Mouse (Mus musculus) forebrain, embryonic 14.5 days (tissue): ENCODE measurements around the gene Swap70. TPM values are rescaled to one million over a fixed set of nuclear protein-coding genes. Genes with fewer than 3 reads are reported as not detected.

ENCODE experiments used
- ATAC-seq: fragments of 200-750 bp; cut with Nextera tagmentation; 2 replicates; pipeline ENCODE4 v1.8.0; 2017; ENCODE audit warnings: mild to moderate bottlenecking, moderate library complexity
- DNase-seq: peaks from one replicate; pipeline ENCODE4 v3.0.0-alpha.2; 2015; ENCODE audit warnings: low spot score
- H3K27ac ChIP-seq: fragments of 300-500 bp; sonication (generic); 2 replicates; pipeline ENCODE4 v1.5.1; 2014; ENCODE audit warnings: low read depth, mild to moderate bottlenecking, control low read depth, low read length, moderate library complexity
- H3K27me3 ChIP-seq: fragments of 300-500 bp; sonication (generic); replicated peaks from 2 replicates; pipeline ENCODE4 v1.6.1; 2014; ENCODE audit warnings: low read length, control low read depth, mixed read lengths; ENCODE audit not compliant: control insufficient read depth, insufficient read depth
- H3K36me3 ChIP-seq: fragments of 300-500 bp; sonication (generic); 2 replicates; pipeline ENCODE4 v1.6.1; 2014; ENCODE audit warnings: low read length, control low read depth; ENCODE audit not compliant: control insufficient read depth, insufficient read depth
- H3K4me1 ChIP-seq: fragments of 300-500 bp; sonication (generic); 2 replicates; pipeline ENCODE4 v1.6.1; 2014; ENCODE audit warnings: antibody characterized with exemption, low read length, control low read depth; ENCODE audit not compliant: control insufficient read depth, insufficient read depth
- H3K4me2 ChIP-seq: fragments of 300-500 bp; sonication (generic); 2 replicates; pipeline ENCODE4 v1.6.1; 2014; ENCODE audit warnings: mild to moderate bottlenecking, control low read depth, low read length
- H3K4me3 ChIP-seq: fragments of 300-500 bp; sonication (generic); 2 replicates; pipeline ENCODE4 v1.5.1; 2014; ENCODE audit warnings: low read depth, low read length, control low read depth
- H3K9ac ChIP-seq: fragments of 300-500 bp; sonication (generic); 2 replicates; pipeline ENCODE4 v1.6.1; 2014; ENCODE audit warnings: mild to moderate bottlenecking, low read length, control low read depth, moderate library complexity
- H3K9me3 ChIP-seq: fragments of 300-500 bp; sonication (generic); replicated peaks from 2 replicates; pipeline ENCODE4 v1.6.1; 2016; ENCODE audit warnings: low read length, control low read depth, mixed read lengths; ENCODE audit not compliant: control insufficient read depth
- WGBS: fragments of 180-500 bp; shearing (Covaris S2); extraction: QIAGEN DNeasy Blood & Tissue Kit; methylation state at CpG from one replicate; pipeline ENCODE4 v1.1.7; 2014; 5-methylcytosine and 5-hydroxymethylcytosine counted together
- polyA plus RNA-seq: library from polyadenylated mRNA; unstranded; fragments of >200 nt; fragmentation: Nextera tagmentation; extraction: Ambion mirVana; gene quantifications from 2 replicates; pipeline ENCODE4 v1.2.1, GENCODE M21; 2014

The Swap70 gene
- polyA plus RNA-seq, 1 experiment from 2014 or later, result 8.6 TPM

GRCm38 (mm10) chr7:110262661-110263060, 41.1 kb downstream of the Swap70 start:
- H3K4me2 ChIP-seq, result no peak overlapping the region
- H3K27me3 ChIP-seq, result no peaks in the 10 kb centered on the region
- no peaks in the 10 kb centered on the region for H3K4me1 ChIP-seq
- 75% methylated on average over 1 of the region's 1 CpGs for WGBS
- H3K9me3 ChIP-seq, result no peaks in the 10 kb centered on the region
- no peaks in the 10 kb centered on the region for H3K36me3 ChIP-seq
- no peak for ATAC-seq
- H3K9ac ChIP-seq, result no peak overlapping the region
- no peak for DNase-seq
- H3K4me3 ChIP-seq, result no peak overlapping the region
- no peak overlapping the region for H3K27ac ChIP-seq

GRCm38 (mm10) chr7:110263474-110263873, 42.0 kb downstream of the Swap70 start:
- no peak for DNase-seq
- Histone ChIP-seq H3K27ac (no peak overlapping the region), H3K4me2 (no peak overlapping the region), H3K9me3 (no peaks in the 10 kb centered on the region), H3K4me1 (no peaks in the 10 kb centered on the region), H3K4me3 (no peak overlapping the region), H3K27me3 (no peaks in the 10 kb centered on the region), H3K36me3 (no peaks in the 10 kb centered on the region), H3K9ac (no peak overlapping the region)
- WGBS, result 68% methylated on average over 1 of the region's 1 CpGs
- ATAC-seq, result no peak

GRCm38 (mm10) chr7:110265796-110266195, 44.3 kb downstream of the Swap70 start:
- Histone ChIP-seq H3K9me3 (no peaks in the 10 kb centered on the region), H3K27ac (no peak overlapping the region), H3K36me3 (no peaks in the 10 kb centered on the region; the same call in 1 of the 2 replicates), H3K4me1 (no peaks in the 10 kb centered on the region), H3K4me2 (no peak overlapping the region), H3K27me3 (no peaks in the 10 kb centered on the region), H3K4me3 (no peak overlapping the region), H3K9ac (no peak overlapping the region)
- peak; percentile 71 for DNase-seq
- ATAC-seq, result no peak
- 40% methylated on average over 7 of the region's 7 CpGs for WGBS

GRCm38 (mm10) chr7:110267014-110267413, 45.5 kb downstream of the Swap70 start:
- Histone ChIP-seq H3K27ac (no peak overlapping the region), H3K9ac (no peak overlapping the region), H3K4me3 (no peak overlapping the region), H3K36me3 (no peaks in the 10 kb centered on the region; the same call in 1 of the 2 replicates), H3K27me3 (no peaks in the 10 kb centered on the region), H3K9me3 (no peaks in the 10 kb centered on the region), H3K4me1 (no peaks in the 10 kb centered on the region), H3K4me2 (no peak overlapping the region)
- DNase-seq (no peak), ATAC-seq (no peak)

- no peaks in the 10 kb centered on the region for H3K27me3 ChIP-seq
- no peaks in the 10 kb centered on the region for H3K9me3 ChIP-seq
- no peak overlapping the region for H3K4me3 ChIP-seq
- WGBS, result 91% methylated on average over 9 of the region's 9 CpGs
- no peaks in the 10 kb centered on the region for H3K4me1 ChIP-seq
- DNase-seq, result no peak
- no peak overlapping the region for H3K9ac ChIP-seq
- H3K27ac ChIP-seq, result no peak overlapping the region
- ATAC-seq, result no peak
- no peaks in the 10 kb centered on the region; the same call in 1 of the 2 replicates for H3K36me3 ChIP-seq
- no peak overlapping the region for H3K4me2 ChIP-seq
Observed at GRCm38 (mm10) chr7:110267994-110268393, 46.5 kb downstream of the Swap70 start.

GRCm38 (mm10) chr7:110268511-110268910, 47.0 kb downstream of the Swap70 start:
- H3K4me3 ChIP-seq, result no peak overlapping the region
- H3K9ac ChIP-seq, result no peak overlapping the region
- H3K4me2 ChIP-seq, result no peak overlapping the region
- H3K9me3 ChIP-seq, result no peaks in the 10 kb centered on the region
- DNase-seq (peak; percentile 47), ATAC-seq (no peak)
- no peaks in the 10 kb centered on the region; the same call in 1 of the 2 replicates for H3K36me3 ChIP-seq
- H3K27me3 ChIP-seq, result no peaks in the 10 kb centered on the region
- 40% methylated on average over 4 of the region's 4 CpGs for WGBS
- no peak overlapping the region for H3K27ac ChIP-seq
- no peaks in the 10 kb centered on the region for H3K4me1 ChIP-seq

GRCm38 (mm10) chr7:110269777-110270176, 48.3 kb downstream of the Swap70 start:
- 93% methylated on average over 14 of the region's 14 CpGs for WGBS
- Histone ChIP-seq H3K4me2 (no peak overlapping the region), H3K36me3 (no peaks in the 10 kb centered on the region; the same call in 1 of the 2 replicates), H3K27ac (no peak overlapping the region), H3K9me3 (no peaks in the 10 kb centered on the region), H3K9ac (no peak overlapping the region), H3K27me3 (no peaks in the 10 kb centered on the region), H3K4me3 (no peak overlapping the region), H3K4me1 (no peaks in the 10 kb centered on the region)
- DNase-seq (no peak), ATAC-seq (no peak)

GRCm38 (mm10) chr7:110270455-110270854, 48.9 kb downstream of the Swap70 start:
- 94% methylated on average over 7 of the region's 7 CpGs for WGBS

GRCm38 (mm10) chr7:110271814-110272213, 50.3 kb downstream of the Swap70 start:
- no peak overlapping the region for H3K4me2 ChIP-seq

More at GRCm38 (mm10) chr7:110270455-110270854, 48.9 kb downstream of the Swap70 start:
- Histone ChIP-seq H3K9ac (no peak overlapping the region), H3K4me2 (no peak overlapping the region), H3K36me3 (no peaks in the 10 kb centered on the region; the same call in 1 of the 2 replicates), H3K27me3 (no peaks in the 10 kb centered on the region), H3K4me3 (no peak overlapping the region), H3K4me1 (no peaks in the 10 kb centered on the region), H3K9me3 (no peaks in the 10 kb centered on the region), H3K27ac (no peak overlapping the region)
- no peak for ATAC-seq
- no peak for DNase-seq

More at GRCm38 (mm10) chr7:110271814-110272213, 50.3 kb downstream of the Swap70 start:
- Histone ChIP-seq H3K36me3 (no peaks in the 10 kb centered on the region; the same call in 1 of the 2 replicates), H3K4me1 (no peaks in the 10 kb centered on the region), H3K27ac (0 out of 2 replicates have a peak overlapping the region, but pooled peaks have one; percentile 21), H3K27me3 (no peaks in the 10 kb centered on the region), H3K4me3 (no peak overlapping the region), H3K9ac (no peak overlapping the region), H3K9me3 (no peaks in the 10 kb centered on the region)
- ATAC-seq (no peak), DNase-seq (no peak)
- 81% methylated on average over 9 of the region's 9 CpGs for WGBS
